Mouse (Mus musculus): ENCODE results near the gene Gm4969.
A peak's percentile ranks its signal among the peaks of the same experiment; 100 is the strongest.

The Gm4969 gene

GRCm38 (mm10) chr7:19069500-19069899, 48.7 kb downstream of the Gm4969 start:
- DNase-seq (ENCODE audit: low spot score) = peak; percentile 65

GRCm38 (mm10) chr7:19068707-19069106, 49.5 kb downstream of the Gm4969 start:
- DNase-seq (ENCODE audit: low spot score) = peak; percentile 87

- peak; percentile 46 for DNase-seq (ENCODE audit: low spot score)
Observed at GRCm38 (mm10) chr7:19067935-19068334, 50.2 kb downstream of the Gm4969 start.

GRCm38 (mm10) chr7:19067063-19067462, 51.1 kb downstream of the Gm4969 start:
- DNase-seq (ENCODE audit: low spot score) = peak; percentile 50

GRCm38 (mm10) chr7:19065896-19066295, 52.3 kb downstream of the Gm4969 start:
- peak; percentile 44 for DNase-seq (ENCODE audit: low spot score)

- no peak for DNase-seq (ENCODE audit: low spot score)
Observed at GRCm38 (mm10) chr7:19057405-19057804, 60.8 kb downstream of the Gm4969 start.

GRCm38 (mm10) chr7:19055108-19055507, 63.1 kb downstream of the Gm4969 start:
- DNase-seq (ENCODE audit: low spot score) = no peak

- no peak for DNase-seq (ENCODE audit: low spot score)
Observed at GRCm38 (mm10) chr7:19054777-19055076, 63.4 kb downstream of the Gm4969 start.

GRCm38 (mm10) chr7:19054047-19054776, 64.0 kb downstream of the Gm4969 start, which contains the start of gene Rsph6a:
Gene Rsph6a, plus strand, starts transcription at chr7:19054690.
- peak; percentile 83 for DNase-seq (ENCODE audit: low spot score)

- DNase-seq (ENCODE audit: low spot score) = no peak
Observed at GRCm38 (mm10) chr7:19053136-19053532, 65.0 kb downstream of the Gm4969 start.

- DNase-seq (ENCODE audit: low spot score) = no peak
Observed at GRCm38 (mm10) chr7:19052345-19053135, 65.6 kb downstream of the Gm4969 start.

- DNase-seq (ENCODE audit: low spot score) = no peak
Observed at GRCm38 (mm10) chr7:19051161-19051560, 67.0 kb downstream of the Gm4969 start.

- no peak for DNase-seq (ENCODE audit: low spot score)
Observed at GRCm38 (mm10) chr7:19050172-19050571, 68.0 kb downstream of the Gm4969 start.

- DNase-seq (ENCODE audit: low spot score) = no peak
Observed at GRCm38 (mm10) chr7:19049252-19049651, 68.9 kb downstream of the Gm4969 start.
